Mouse (Mus musculus): ENCODE results near the gene Robo2. TPM values are rescaled to one million over a fixed set of nuclear protein-coding genes. Genes with fewer than 3 reads are reported as not detected.

Gene Robo2
- total and polyA plus RNA-seq, 3 experiments: not detected

DNA sequence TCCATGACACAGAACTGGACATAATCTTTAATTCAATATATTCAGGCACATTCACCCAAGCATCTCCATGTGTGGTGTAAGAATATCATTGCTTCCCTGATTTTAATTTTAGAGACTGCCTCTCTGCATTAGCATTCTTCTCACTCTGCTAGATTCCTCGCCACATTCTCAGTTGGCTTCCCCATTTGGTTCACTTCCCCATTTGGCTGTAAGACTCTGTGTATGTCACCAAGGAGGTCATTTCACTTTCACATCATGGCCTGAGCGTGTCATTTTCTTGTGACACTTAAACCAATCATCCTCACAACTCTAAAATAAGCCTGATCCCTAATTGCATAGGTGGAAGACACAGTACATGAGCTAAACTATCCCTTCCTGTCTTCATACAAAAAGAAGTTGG, 536.6 kb downstream of the Robo2 start:
- H3K4me1 ChIP-seq (ENCODE audit: control insufficient read depth in 1 of 2, insufficient read depth in 2 of 2, low read length in 2 of 2): no peaks in the 10 kb centered on the region
- no peak overlapping the region for H3K4me3 ChIP-seq (ENCODE audit: control insufficient read depth in 1 of 2, insufficient read depth in 1 of 2, low read depth in 2 of 2, low read length in 2 of 2)
- no peaks in the 10 kb centered on the region for H3K9me3 ChIP-seq (replicated peaks; ENCODE audit: insufficient read depth, low read length)
- H3K9ac ChIP-seq (ENCODE audit: control insufficient read depth, low read depth, low read length, poor library complexity, severe bottlenecking): no peak overlapping the region
- H3K27me3 ChIP-seq (ENCODE audit: control insufficient read depth in 1 of 2, insufficient read depth in 2 of 2, low read length in 2 of 2): no peaks in the 10 kb centered on the region
- H3K79me2 ChIP-seq (ENCODE audit: control insufficient read depth, insufficient read depth, low read length, poor library complexity): no peaks in the 10 kb centered on the region
- DNase-seq (ENCODE audit: low read depth, low spot score): peak; percentile 13
- H3K36me3 ChIP-seq (ENCODE audit: control insufficient read depth in 1 of 2, insufficient read depth in 2 of 2, low read length in 2 of 2): no peaks in the 10 kb centered on the region
- H3K27ac ChIP-seq (ENCODE audit: control insufficient read depth, low read depth, low read length): no peak overlapping the region
- no peak for TF ChIP-seq ZKSCAN1 (IDR thresholded peaks at IDR 0.05; ENCODE audit: low read depth, low read length)
- TF ChIP-seq SIN3A (IDR thresholded peaks at IDR 0.05; ENCODE audit: low read length): no peak

DNA sequence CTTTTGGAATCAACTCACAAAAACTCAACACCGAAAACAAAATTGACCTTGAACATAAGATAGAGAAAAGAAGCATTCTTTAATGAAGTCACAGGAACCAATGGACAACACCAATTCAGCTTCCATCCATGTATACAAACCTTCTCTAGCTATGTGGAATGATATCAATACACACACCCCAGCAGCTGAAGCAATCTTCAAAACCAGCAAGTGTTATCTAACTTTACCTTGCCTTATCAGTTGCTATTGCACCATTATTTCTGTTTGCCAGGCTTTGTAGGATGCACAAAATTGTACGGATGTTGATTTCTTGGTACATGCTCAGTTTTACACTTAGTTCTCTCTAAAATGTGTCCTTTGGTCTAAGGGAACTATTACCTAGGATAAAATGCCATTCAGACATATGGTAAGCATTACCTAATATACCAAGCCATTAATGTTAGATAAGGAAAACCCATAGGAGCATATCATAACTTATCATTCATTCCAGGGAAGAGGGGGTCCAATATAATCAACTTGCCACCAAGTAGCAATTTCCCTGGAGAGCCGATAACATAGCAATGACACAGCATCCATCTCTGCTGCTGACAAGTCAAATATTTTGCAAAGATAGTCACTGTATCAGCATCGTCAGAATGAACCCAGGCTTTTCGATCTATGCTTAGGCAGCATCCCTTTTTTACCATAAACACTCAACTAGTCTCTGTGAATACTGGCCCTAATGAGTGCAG, 537.6 kb downstream of the Robo2 start:
- H3K27me3 ChIP-seq (ENCODE audit: control insufficient read depth in 1 of 2, insufficient read depth in 2 of 2, low read length in 2 of 2): no peaks in the 10 kb centered on the region
- H3K4me1 ChIP-seq (ENCODE audit: control insufficient read depth in 1 of 2, insufficient read depth in 2 of 2, low read length in 2 of 2): no peaks in the 10 kb centered on the region
- H3K9ac ChIP-seq (ENCODE audit: control insufficient read depth, low read depth, low read length, poor library complexity, severe bottlenecking): no peak overlapping the region
- TF ChIP-seq USF1 (IDR thresholded peaks at IDR 0.05; ENCODE audit: low read depth, low read length): no peak
- no peak for TF ChIP-seq GATA1 (IDR thresholded peaks at IDR 0.05; ENCODE audit: low read depth, low read length)
- TF ChIP-seq ZC3H11A (IDR thresholded peaks at IDR 0.05; ENCODE audit: low read depth, low read length): no peak
- no peak for TF ChIP-seq NELFE (IDR thresholded peaks at IDR 0.05; ENCODE audit: low read depth, low read length)
- H3K27ac ChIP-seq (ENCODE audit: control insufficient read depth, low read depth, low read length): no peak overlapping the region
- H3K36me3 ChIP-seq (ENCODE audit: control insufficient read depth in 1 of 2, insufficient read depth in 2 of 2, low read length in 2 of 2): no peaks in the 10 kb centered on the region
- H3K4me3 ChIP-seq (ENCODE audit: control insufficient read depth in 1 of 2, insufficient read depth in 1 of 2, low read depth in 2 of 2, low read length in 2 of 2): no peak overlapping the region
- H3K9me3 ChIP-seq (replicated peaks; ENCODE audit: insufficient read depth, low read length): no peaks in the 10 kb centered on the region
- no peaks in the 10 kb centered on the region for H3K79me2 ChIP-seq (ENCODE audit: control insufficient read depth, insufficient read depth, low read length, poor library complexity)
- DNase-seq (ENCODE audit: low read depth, low spot score): no peak

DNA sequence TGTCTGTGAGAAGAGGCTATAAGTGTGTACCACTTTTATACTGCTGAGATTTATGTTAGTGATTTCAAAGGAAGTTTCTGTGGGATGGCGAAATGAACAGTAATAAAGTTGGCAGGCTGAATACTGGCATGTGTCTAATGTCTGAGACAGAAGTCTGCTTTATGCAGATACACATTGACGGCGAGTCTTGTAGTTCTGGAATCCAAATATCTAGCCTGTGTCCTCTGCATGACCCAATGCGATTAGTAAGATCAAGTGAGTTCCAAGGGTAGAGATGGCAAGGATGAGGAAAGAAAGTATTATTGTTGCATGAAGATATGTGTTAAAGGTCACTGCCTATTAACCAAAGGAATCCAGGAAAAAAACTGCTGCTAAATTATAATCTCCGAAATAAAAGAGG, 541.3 kb downstream of the Robo2 start:
- TF ChIP-seq TBP (IDR thresholded peaks at IDR 0.05; ENCODE audit: low read depth, low read length) (no peak), SMC3 (IDR thresholded peaks at IDR 0.05; ENCODE audit: low read depth, low read length) (no peak), E2F4 (IDR thresholded peaks at IDR 0.05; ENCODE audit: borderline replicate concordance, low read depth, low read length) (no peak), EP300 (IDR thresholded peaks at IDR 0.05; ENCODE audit: low read depth in 1 of 2, low read length in 2 of 2) (no peak), POLR2AphosphoS2 (IDR thresholded peaks at IDR 0.05; ENCODE audit: low read length) (no peak), RCOR1 (IDR thresholded peaks at IDR 0.05; ENCODE audit: low read depth, low read length) (no peak), ZNF384 (IDR thresholded peaks at IDR 0.05; ENCODE audit: low read depth, low read length) (no peak), MAFK (IDR thresholded peaks at IDR 0.05; ENCODE audit: borderline replicate concordance, low read depth, low read length) (no peak), TAL1 (IDR thresholded peaks at IDR 0.05; ENCODE audit: low read length) (no peak), NELFE (IDR thresholded peaks at IDR 0.05; ENCODE audit: low read depth, low read length) (no peak), BHLHE40 (IDR thresholded peaks at IDR 0.05; ENCODE audit: borderline replicate concordance, low read depth, low read length) (no peak), NRF1 (IDR thresholded peaks at IDR 0.05; ENCODE audit: insufficient read depth, low read depth, low read length, poor library complexity, severe bottlenecking) (no peak), MAX (IDR thresholded peaks at IDR 0.05; ENCODE audit: low read length) (no peak), CTCF (IDR thresholded peaks at IDR 0.05 in 2 of 3, conservative IDR thresholded peaks at IDR 0.05 in 1 of 3; ENCODE audit: control insufficient read depth in 1 of 3, insufficient read depth in 1 of 3, low read depth in 2 of 3, low read length in 3 of 3, poor library complexity in 1 of 3, severe bottlenecking in 1 of 3) (no peak)
- Histone ChIP-seq H3K4me1 (ENCODE audit: control insufficient read depth in 1 of 2, insufficient read depth in 2 of 2, low read length in 2 of 2) (no peaks in the 10 kb centered on the region), H3K9me3 (replicated peaks; ENCODE audit: insufficient read depth, low read length) (no peaks in the 10 kb centered on the region), H3K27ac (ENCODE audit: control insufficient read depth, low read depth, low read length) (no peak overlapping the region), H3K36me3 (ENCODE audit: control insufficient read depth in 1 of 2, insufficient read depth in 2 of 2, low read length in 2 of 2) (no peaks in the 10 kb centered on the region), H3K79me2 (ENCODE audit: control insufficient read depth, insufficient read depth, low read length, poor library complexity) (no peaks in the 10 kb centered on the region), H3K9ac (ENCODE audit: control insufficient read depth, low read depth, low read length, poor library complexity, severe bottlenecking) (no peak overlapping the region), H3K27me3 (ENCODE audit: control insufficient read depth in 1 of 2, insufficient read depth in 2 of 2, low read length in 2 of 2) (no peaks in the 10 kb centered on the region), H3K4me3 (ENCODE audit: control insufficient read depth in 1 of 2, insufficient read depth in 1 of 2, low read depth in 2 of 2, low read length in 2 of 2) (no peak overlapping the region)
- DNase-seq (ENCODE audit: low read depth, low spot score): no peak

All from MEL (cell line).